Mouse (Mus musculus) intestine, embryonic 16.5 days (tissue): ENCODE results near the gene Trp63. TPM values are rescaled to one million over a fixed set of nuclear protein-coding genes. Genes with fewer than 3 reads are reported as not detected.

Experiments used
- ATAC-seq: fragments of 200-750 bp; cut with Nextera tagmentation; 2 replicates; pipeline ENCODE4 v1.8.0; 2017; ENCODE audit warnings: moderate TSS enrichment, moderate library complexity
- H3K27ac ChIP-seq: fragments of 300-500 bp; sonication (generic); 2 replicates; pipeline ENCODE4 v1.5.1; 2014; ENCODE audit warnings: mild to moderate bottlenecking, low read length
- H3K27me3 ChIP-seq: fragments of 300-500 bp; sonication (generic); replicated peaks from 2 replicates; pipeline ENCODE4 v1.6.1; 2014; ENCODE audit warnings: low read length, control low read depth, mixed read lengths; ENCODE audit not compliant: control insufficient read depth, insufficient read depth
- H3K36me3 ChIP-seq: fragments of 300-500 bp; sonication (generic); 2 replicates; pipeline ENCODE4 v1.6.1; 2014; ENCODE audit warnings: low read length, control low read depth; ENCODE audit not compliant: control insufficient read depth, insufficient read depth
- H3K4me1 ChIP-seq: fragments of 300-500 bp; sonication (generic); 2 replicates; pipeline ENCODE4 v1.6.1; 2014; ENCODE audit warnings: low read length, control low read depth, mixed read lengths; ENCODE audit not compliant: control insufficient read depth, insufficient read depth
- H3K4me2 ChIP-seq: fragments of 300-500 bp; sonication (generic); 2 replicates; pipeline ENCODE4 v1.6.1; 2014; ENCODE audit warnings: low read depth, low read length, control low read depth
- H3K4me3 ChIP-seq: fragments of 300-500 bp; sonication (generic); 2 replicates; pipeline ENCODE4 v1.5.1; 2014; ENCODE audit warnings: mild to moderate bottlenecking, low read length
- H3K9ac ChIP-seq: fragments of 300-500 bp; sonication (generic); 2 replicates; pipeline ENCODE4 v1.6.1; 2014; ENCODE audit warnings: low read depth, low read length
- H3K9me3 ChIP-seq: fragments of 300-500 bp; sonication (generic); 2 replicates; pipeline ENCODE4 v1.6.1; 2016; ENCODE audit warnings: low read length, control low read depth; ENCODE audit not compliant: control insufficient read depth
- WGBS: fragments of 180-500 bp; shearing (Covaris S2); extraction: QIAGEN DNeasy Blood & Tissue Kit; methylation state at CpG from one replicate; pipeline ENCODE4 v1.1.7; 2014; 5-methylcytosine and 5-hydroxymethylcytosine counted together
- polyA plus RNA-seq: library from polyadenylated mRNA; unstranded; fragments of >200 nt; fragmentation: Nextera tagmentation; extraction: Ambion mirVana; gene quantifications from 2 replicates; pipeline ENCODE4 v1.2.1, GENCODE M21; 2015

Gene Trp63
- polyA plus RNA-seq, 1 experiment from 2014 or later: 0.13 TPM

GRCm38 (mm10) chr16:25804955-25805354 lies 121.4 kb downstream of the Trp63 start:
- Histone ChIP-seq H3K27me3 (no peaks in the 10 kb centered on the region), H3K27ac (no peak overlapping the region), H3K4me3 (no peak overlapping the region), H3K9me3 (no peaks in the 10 kb centered on the region), H3K9ac (no peak overlapping the region), H3K4me2 (no peak overlapping the region), H3K4me1 (no peaks in the 10 kb centered on the region), H3K36me3 (no peaks in the 10 kb centered on the region)
- no peak for ATAC-seq
- WGBS: 61% methylated on average over 3 of the region's 3 CpGs

GRCm38 (mm10) chr16:25807116-25807515 lies 123.6 kb downstream of the Trp63 start:
- H3K27me3 ChIP-seq: no peaks in the 10 kb centered on the region
- H3K27ac ChIP-seq: no peak overlapping the region
- no peaks in the 10 kb centered on the region for H3K36me3 ChIP-seq
- ATAC-seq: no peak
- H3K9ac ChIP-seq: no peak overlapping the region
- no peak overlapping the region for H3K4me2 ChIP-seq
- H3K4me3 ChIP-seq: no peak overlapping the region
- no peaks in the 10 kb centered on the region for H3K4me1 ChIP-seq
- H3K9me3 ChIP-seq: no peaks in the 10 kb centered on the region

- H3K36me3 ChIP-seq: no peaks in the 10 kb centered on the region
- H3K27ac ChIP-seq: no peak overlapping the region
- WGBS: 33% methylated on average over 10 of the region's 10 CpGs
- H3K9ac ChIP-seq: no peak overlapping the region
- H3K4me1 ChIP-seq: no peaks in the 10 kb centered on the region
- no peak overlapping the region for H3K4me3 ChIP-seq
- ATAC-seq: no peak
- H3K4me2 ChIP-seq: no peak overlapping the region
- H3K9me3 ChIP-seq: no peaks in the 10 kb centered on the region
- no peaks in the 10 kb centered on the region for H3K27me3 ChIP-seq
Observed at GRCm38 (mm10) chr16:25817753-25818624, 134.4 kb downstream of the Trp63 start.

GRCm38 (mm10) chr16:25826016-25826415 lies 142.5 kb downstream of the Trp63 start:
- H3K27ac ChIP-seq: no peak overlapping the region
- 62% methylated on average over 7 of the region's 7 CpGs for WGBS
- no peaks in the 10 kb centered on the region for H3K36me3 ChIP-seq
- ATAC-seq: no peak
- no peak overlapping the region for H3K4me3 ChIP-seq
- no peaks in the 10 kb centered on the region for H3K9me3 ChIP-seq
- H3K4me1 ChIP-seq: no peaks in the 10 kb centered on the region
- H3K27me3 ChIP-seq: no peaks in the 10 kb centered on the region
- H3K4me2 ChIP-seq: no peak overlapping the region
- no peak overlapping the region for H3K9ac ChIP-seq

GRCm38 (mm10) chr16:25832576-25832975 lies 149.0 kb downstream of the Trp63 start:
- Histone ChIP-seq H3K27ac (no peak overlapping the region), H3K36me3 (no peaks in the 10 kb centered on the region), H3K4me3 (no peak overlapping the region), H3K4me1 (no peaks in the 10 kb centered on the region), H3K9ac (no peak overlapping the region), H3K9me3 (no peaks in the 10 kb centered on the region), H3K27me3 (no peaks in the 10 kb centered on the region), H3K4me2 (no peak overlapping the region)
- WGBS: 86% methylated on average over 4 of the region's 4 CpGs
- ATAC-seq: no peak

GRCm38 (mm10) chr16:25835301-25835700 lies 151.7 kb downstream of the Trp63 start:
- 0 out of 2 replicates have a peak, but pooled peaks have one; percentile 28 for ATAC-seq
- Histone ChIP-seq H3K36me3 (no peaks in the 10 kb centered on the region), H3K4me3 (no peak overlapping the region), H3K4me2 (no peak overlapping the region), H3K27ac (no peak overlapping the region), H3K4me1 (no peaks in the 10 kb centered on the region), H3K27me3 (no peaks in the 10 kb centered on the region), H3K9me3 (no peaks in the 10 kb centered on the region), H3K9ac (no peak overlapping the region)
- 64% methylated on average over 3 of the region's 3 CpGs for WGBS

GRCm38 (mm10) chr16:25835723-25836122 lies 152.2 kb downstream of the Trp63 start:
- WGBS: 63% methylated on average over 5 of the region's 5 CpGs
- H3K4me3 ChIP-seq: no peak overlapping the region
- no peaks in the 10 kb centered on the region for H3K36me3 ChIP-seq
- H3K9ac ChIP-seq: no peak overlapping the region
- no peaks in the 10 kb centered on the region for H3K27me3 ChIP-seq
- H3K9me3 ChIP-seq: no peaks in the 10 kb centered on the region
- ATAC-seq: no peak
- no peaks in the 10 kb centered on the region for H3K4me1 ChIP-seq
- H3K27ac ChIP-seq: no peak overlapping the region
- H3K4me2 ChIP-seq: no peak overlapping the region

GRCm38 (mm10) chr16:25842996-25843395 lies 159.4 kb downstream of the Trp63 start:
- Histone ChIP-seq H3K9me3 (no peaks in the 10 kb centered on the region), H3K27ac (no peak overlapping the region), H3K4me2 (no peak overlapping the region), H3K4me3 (no peak overlapping the region), H3K27me3 (no peaks in the 10 kb centered on the region), H3K36me3 (no peaks in the 10 kb centered on the region), H3K9ac (no peak overlapping the region), H3K4me1 (no peaks in the 10 kb centered on the region)
- 71% methylated on average over 6 of the region's 6 CpGs for WGBS
- no peak for ATAC-seq

- Histone ChIP-seq H3K9me3 (no peaks in the 10 kb centered on the region), H3K9ac (no peak overlapping the region), H3K4me1 (no peaks in the 10 kb centered on the region), H3K36me3 (no peaks in the 10 kb centered on the region), H3K27me3 (no peaks in the 10 kb centered on the region), H3K4me2 (no peak overlapping the region), H3K27ac (no peak overlapping the region), H3K4me3 (no peak overlapping the region)
- WGBS: 90% methylated on average over 13 of the region's 13 CpGs
- ATAC-seq: no peak
Observed at GRCm38 (mm10) chr16:25843625-25844024, 160.1 kb downstream of the Trp63 start.

GRCm38 (mm10) chr16:25846611-25847010 lies 163.0 kb downstream of the Trp63 start:
- 84% methylated on average over 5 of the region's 5 CpGs for WGBS
- H3K4me2 ChIP-seq: no peak overlapping the region
- H3K9me3 ChIP-seq: no peaks in the 10 kb centered on the region
- H3K36me3 ChIP-seq: no peaks in the 10 kb centered on the region
- no peaks in the 10 kb centered on the region for H3K27me3 ChIP-seq
- no peak overlapping the region for H3K9ac ChIP-seq
- ATAC-seq: no peak
- no peak overlapping the region for H3K27ac ChIP-seq
- H3K4me1 ChIP-seq: peaks cover 5% of the 10 kb centered on the region; the same call in 1 of the 2 replicates
- H3K4me3 ChIP-seq: no peak overlapping the region
